Mouse (Mus musculus): ENCODE data around the gene Clybl.

Gene Clybl

GRCm38 (mm10) chr14:122251346-122251745 lies 69.8 kb downstream of the Clybl start:
- no peak for DNase-seq

- DNase-seq = no peak
These were observed 74.2 kb downstream of the Clybl start for GRCm38 (mm10) chr14:122255562-122256260.

- no peak for DNase-seq
These were observed 74.7 kb downstream of the Clybl start for GRCm38 (mm10) chr14:122256261-122256634.

GRCm38 (mm10) chr14:122258297-122258696 lies 76.8 kb downstream of the Clybl start:
- no peak for DNase-seq

- no peak for DNase-seq
These were observed 79.7 kb downstream of the Clybl start for GRCm38 (mm10) chr14:122261250-122261649.

GRCm38 (mm10) chr14:122262851-122263659 lies 81.6 kb downstream of the Clybl start:
- DNase-seq = no peak

- DNase-seq = no peak
These were observed 83.7 kb downstream of the Clybl start for GRCm38 (mm10) chr14:122265214-122265613.

GRCm38 (mm10) chr14:122267590-122267989 lies 86.1 kb downstream of the Clybl start:
- DNase-seq = no peak

GRCm38 (mm10) chr14:122271104-122271746 lies 89.7 kb downstream of the Clybl start:
- no peak for DNase-seq

- DNase-seq = no peak
These were observed 95.6 kb downstream of the Clybl start for GRCm38 (mm10) chr14:122277142-122277541.

GRCm38 (mm10) chr14:122279462-122280308 lies 98.2 kb downstream of the Clybl start:
- DNase-seq = no peak

GRCm38 (mm10) chr14:122280309-122281071 lies 99.0 kb downstream of the Clybl start:
- DNase-seq = peak; percentile 29 to 41

GRCm38 (mm10) chr14:122281072-122281634 lies 99.6 kb downstream of the Clybl start:
- no peak for DNase-seq

- DNase-seq = no peak
These were observed 102.5 kb downstream of the Clybl start for GRCm38 (mm10) chr14:122283959-122284358.

GRCm38 (mm10) chr14:122296399-122296798 lies 114.9 kb downstream of the Clybl start:
- DNase-seq = no peak

- no peak for DNase-seq
These were observed 115.4 kb downstream of the Clybl start for GRCm38 (mm10) chr14:122296864-122297263.

- no peak for DNase-seq
These were observed 116.0 kb downstream of the Clybl start for GRCm38 (mm10) chr14:122297386-122298109.

- no peak for DNase-seq
These were observed 118.8 kb downstream of the Clybl start for GRCm38 (mm10) chr14:122300261-122300660.

- no peak for DNase-seq
These were observed 122.3 kb downstream of the Clybl start for GRCm38 (mm10) chr14:122303821-122304220.

- DNase-seq = no peak
These were observed 123.6 kb downstream of the Clybl start for GRCm38 (mm10) chr14:122305132-122305531.

- DNase-seq = no peak
These were observed 130.9 kb downstream of the Clybl start for GRCm38 (mm10) chr14:122312415-122312814.
